Mouse (Mus musculus) liver, embryonic 11.5 days (tissue): ENCODE results near the gene Rab5c. TPM values are rescaled to one million over a fixed set of nuclear protein-coding genes. Genes with fewer than 3 reads are reported as not detected.

ENCODE experiments used
- ATAC-seq: fragments of 200-750 bp; cut with Nextera tagmentation; replicated peaks from 2 replicates; pipeline ENCODE4 v1.8.0; 2017; ENCODE audit warnings: moderate number of reproducible peaks, mild to moderate bottlenecking, moderate TSS enrichment, moderate library complexity; ENCODE audit not compliant: low FRiP score
- DNase-seq: peaks from one replicate; pipeline ENCODE4 v3.0.0-alpha.2; 2017; ENCODE audit warnings: low spot score
- H3K27ac ChIP-seq: fragments of 300-500 bp; sonication (generic); 2 replicates; pipeline ENCODE4 v1.5.1; 2014; ENCODE audit warnings: mild to moderate bottlenecking, low read depth, low read length, control low read depth
- H3K27me3 ChIP-seq: fragments of 300-500 bp; sonication (generic); replicated peaks from 2 replicates; pipeline ENCODE4 v1.6.1; 2014; ENCODE audit warnings: low read length, mixed read lengths; ENCODE audit not compliant: control insufficient read depth, insufficient read depth
- H3K36me3 ChIP-seq: fragments of 300-500 bp; sonication (generic); 2 replicates; pipeline ENCODE4 v1.6.1; 2014; ENCODE audit warnings: mild to moderate bottlenecking, low read length, moderate library complexity, mixed read lengths; ENCODE audit not compliant: control insufficient read depth, insufficient read depth
- H3K4me1 ChIP-seq: fragments of 300-500 bp; sonication (generic); replicated peaks from 2 replicates; pipeline ENCODE4 v1.6.1; 2014; ENCODE audit warnings: low read length, mixed read lengths; ENCODE audit not compliant: control insufficient read depth, insufficient read depth
- H3K4me2 ChIP-seq: fragments of 300-500 bp; sonication (generic); 2 replicates; pipeline ENCODE4 v1.6.1; 2014; ENCODE audit warnings: mild to moderate bottlenecking, control low read depth, moderate library complexity
- H3K4me3 ChIP-seq: fragments of 300-500 bp; sonication (generic); 2 replicates; pipeline ENCODE4 v1.5.1; 2014; ENCODE audit warnings: low read depth, low read length, control low read depth
- H3K9ac ChIP-seq: fragments of 300-500 bp; sonication (generic); 2 replicates; pipeline ENCODE4 v1.6.1; 2014; ENCODE audit warnings: low read depth, low read length, control low read depth
- H3K9me3 ChIP-seq: fragments of 300-500 bp; sonication (generic); 2 replicates; pipeline ENCODE4 v1.6.1; 2016; ENCODE audit warnings: low read length, inconsistent platforms, mixed read lengths; ENCODE audit not compliant: control insufficient read depth
- WGBS: fragments of 180-500 bp; shearing (Covaris S2); extraction: QIAGEN DNeasy Blood & Tissue Kit; methylation state at CpG from one replicate; pipeline ENCODE4 v1.1.7; 2014; 5-methylcytosine and 5-hydroxymethylcytosine counted together
- polyA plus RNA-seq: library from polyadenylated mRNA; unstranded; fragments of >200 nt; fragmentation: Nextera tagmentation; extraction: Ambion mirVana; gene quantifications from 2 replicates; pipeline ENCODE4 v1.2.1, GENCODE M21; 2014

Gene Rab5c
- polyA plus RNA-seq, 1 experiment from 2014 or later: 51.2 TPM

GRCm38 (mm10) chr11:100671956-100672355 is 66.1 kb downstream of the Rab5c start:
- H3K9me3 ChIP-seq: no peaks in the 10 kb centered on the region
- H3K36me3 ChIP-seq: no peaks in the 10 kb centered on the region
- H3K4me2 ChIP-seq: no peak overlapping the region
- H3K4me1 ChIP-seq: no peaks in the 10 kb centered on the region
- no peak overlapping the region for H3K4me3 ChIP-seq
- H3K27me3 ChIP-seq: peaks cover 33% of the 10 kb centered on the region
- no peak for DNase-seq
- ATAC-seq: no peak
- 42% methylated on average over 2 of the region's 2 CpGs for WGBS
- H3K27ac ChIP-seq: no peak overlapping the region
- no peak overlapping the region for H3K9ac ChIP-seq

GRCm38 (mm10) chr11:100671049-100671448 is 67.0 kb downstream of the Rab5c start:
- Histone ChIP-seq H3K27ac (no peak overlapping the region), H3K4me1 (no peaks in the 10 kb centered on the region), H3K27me3 (peaks cover 33% of the 10 kb centered on the region), H3K9ac (no peak overlapping the region), H3K9me3 (no peaks in the 10 kb centered on the region), H3K4me3 (no peak overlapping the region), H3K4me2 (no peak overlapping the region), H3K36me3 (no peaks in the 10 kb centered on the region)
- DNase-seq (no peak), ATAC-seq (no peak)
- 73% methylated on average over 1 of the region's 1 CpGs for WGBS

Other genes with a start within 250 kb of the Rab5c start
- gene Acly, start 210.2 kb downstream of the Rab5c start, polyA plus RNA-seq: 159 and 194 TPM in 2 replicates
- 0.18 and 0.26 TPM in 2 replicates for gene Ttc25, start 192.6 kb downstream of the Rab5c start, polyA plus RNA-seq
- 19.4 and 19.7 TPM in 2 replicates for gene Cnp, start 163.3 kb downstream of the Rab5c start, polyA plus RNA-seq
- 35.4 and 36.5 TPM in 2 replicates for gene Nkiras2, start 119.0 kb downstream of the Rab5c start, polyA plus RNA-seq
- gene Dnajc7, start 118.0 kb downstream of the Rab5c start, polyA plus RNA-seq: 70.6 and 70.8 TPM in 2 replicates
- gene Zfp385c, start 45.8 kb downstream of the Rab5c start, polyA plus RNA-seq: not detected in 2 replicates
- gene Dhx58, start 33.9 kb downstream of the Rab5c start, polyA plus RNA-seq: 2.5 and 3.7 TPM in 2 replicates
- gene Kat2a, start 25.8 kb downstream of the Rab5c start, polyA plus RNA-seq: 66.3 and 75.7 TPM in 2 replicates
- gene Hspb9, start 24.4 kb downstream of the Rab5c start, polyA plus RNA-seq: 0.27 and 0.30 TPM in 2 replicates
- not detected in 2 replicates for gene Kcnh4, start 21.7 kb upstream of the Rab5c start, polyA plus RNA-seq
- gene Hcrt, start 24.7 kb upstream of the Rab5c start, polyA plus RNA-seq: not detected in 2 replicates
- gene Ghdc, start 32.7 kb upstream of the Rab5c start, polyA plus RNA-seq: 3.1 and 3.8 TPM in 2 replicates
- gene Stat5b, start 112.5 kb upstream of the Rab5c start, polyA plus RNA-seq: 46.0 and 50.1 TPM in 2 replicates
- gene Stat5a, start 121.1 kb upstream of the Rab5c start, polyA plus RNA-seq: 26.3 and 27.8 TPM in 2 replicates
- 52.9 and 57.3 TPM in 2 replicates for gene Stat3, start 201.3 kb upstream of the Rab5c start, polyA plus RNA-seq
- 22.6 and 23.3 TPM in 2 replicates for gene Cavin1, start 232.7 kb upstream of the Rab5c start, polyA plus RNA-seq